Mouse (Mus musculus) ES-E14 (cell line): Measurements from ENCODE around the gene Tpt1.

Experiments used
- CHD2 ChIP-seq: IDR thresholded peaks from 2 replicates; pipeline ENCODE4 v1.6.1; 2014; ENCODE audit warnings: mild to moderate bottlenecking, low read depth, low read length, inconsistent platforms
- ZC3H11A ChIP-seq: IDR thresholded peaks from 2 replicates; pipeline ENCODE4 v1.6.1; 2012; ENCODE audit warnings: low read depth, mild to moderate bottlenecking, inconsistent platforms, low read length, borderline replicate concordance
- ZNF384 ChIP-seq: IDR thresholded peaks from 2 replicates; pipeline ENCODE4 v1.6.1; 2012; ENCODE audit warnings: low read depth, low read length, inconsistent platforms

DNA sequence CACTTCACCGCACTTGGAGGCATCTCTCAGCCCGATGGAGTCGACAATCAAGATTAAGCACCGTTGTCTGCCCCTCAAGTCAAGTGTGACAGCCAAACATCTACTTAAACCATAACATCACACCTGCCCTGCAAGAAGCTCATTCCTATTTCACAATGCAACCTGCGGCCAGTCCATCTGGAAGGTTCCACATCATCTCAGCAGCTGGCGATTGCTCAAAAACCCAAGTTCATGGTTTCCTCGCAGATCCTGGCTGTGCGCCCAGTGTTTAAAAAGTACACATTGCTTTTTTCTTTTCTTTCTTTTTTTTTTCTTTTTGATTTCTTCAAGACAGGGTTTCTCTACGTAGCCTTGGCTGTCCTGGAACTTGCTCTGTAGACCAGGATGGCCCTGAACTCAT lies 28.7 kb downstream of the Tpt1 start:
- no peak for TF ChIP-seq ZNF384
- no peak for TF ChIP-seq ZC3H11A
- TF ChIP-seq CHD2, result no peak
